Mouse (Mus musculus) G1E (cell line): Measurements from ENCODE around the gene Otx2.

ENCODE experiments used
- CTCF ChIP-seq: IDR thresholded peaks from 2 replicates; pipeline ENCODE4 v1.5.1; 2012; ENCODE audit warnings: low read depth, low read length, inconsistent platforms, mixed read lengths
- GATA1 ChIP-seq: IDR thresholded peaks from 2 replicates; pipeline ENCODE4 v1.6.1; 2012; ENCODE audit warnings: borderline replicate concordance, low read length, inconsistent platforms, mixed read lengths
- GATA2 ChIP-seq: IDR thresholded peaks from 2 replicates; pipeline ENCODE4 v1.6.1; 2012; ENCODE audit warnings: low read depth, low read length, inconsistent platforms, borderline replicate concordance
- POLR2AphosphoS5 ChIP-seq: IDR thresholded peaks from 2 replicates; pipeline ENCODE4 v1.6.1; 2012; ENCODE audit warnings: low read depth, low read length, inconsistent platforms; ENCODE audit not compliant: insufficient replicate concordance
- TAL1 ChIP-seq: conservative IDR thresholded peaks from 2 replicates; pipeline ENCODE4 v1.6.1; 2012; ENCODE audit warnings: low read depth, low read length, inconsistent platforms, mixed read lengths

GRCm38 (mm10) chr14:48661646-48662567 lies 11.7 kb downstream of the Otx2 start:
- TF ChIP-seq CTCF = no peak
- no peak for TF ChIP-seq GATA1
- no peak for TF ChIP-seq TAL1
- TF ChIP-seq POLR2AphosphoS5 = no peak
- TF ChIP-seq GATA2 = no peak
